Mouse (Mus musculus) embryonic facial prominence, embryonic 14.5 days (tissue): ENCODE data around the gene Gnai2. TPM values are rescaled to one million over a fixed set of nuclear protein-coding genes. Genes with fewer than 3 reads are reported as not detected.

Experiments used
- ATAC-seq: fragments of 200-750 bp; cut with Nextera tagmentation; 2 replicates; pipeline ENCODE4 v1.8.0; 2017; ENCODE audit warnings: low read depth, moderate number of reproducible peaks, moderate TSS enrichment
- DNase-seq: peaks from one replicate; pipeline ENCODE4 v3.0.0-alpha.2; 2015; ENCODE audit warnings: low spot score
- H3K27ac ChIP-seq: fragments of 300-500 bp; sonication (generic); replicated peaks from 2 replicates; pipeline ENCODE4 v1.5.1; 2014; ENCODE audit warnings: low read depth, mild to moderate bottlenecking, low read length, moderate library complexity
- H3K27me3 ChIP-seq: fragments of 300-500 bp; sonication (generic); replicated peaks from 2 replicates; pipeline ENCODE4 v1.6.1; 2014; ENCODE audit warnings: low read length; ENCODE audit not compliant: control insufficient read depth, insufficient read depth
- H3K36me3 ChIP-seq: fragments of 300-500 bp; sonication (generic); 2 replicates; pipeline ENCODE4 v1.6.1; 2014; ENCODE audit warnings: low read length, mixed read lengths; ENCODE audit not compliant: control insufficient read depth, insufficient read depth
- H3K4me1 ChIP-seq: fragments of 300-500 bp; sonication (generic); 2 replicates; pipeline ENCODE4 v1.6.1; 2014; ENCODE audit warnings: antibody characterized with exemption, low read length; ENCODE audit not compliant: control insufficient read depth, insufficient read depth
- H3K4me2 ChIP-seq: fragments of 300-500 bp; sonication (generic); 2 replicates; pipeline ENCODE4 v1.6.1; 2014; ENCODE audit warnings: low read depth, mild to moderate bottlenecking, low read length, moderate library complexity, mixed read lengths
- H3K4me3 ChIP-seq: fragments of 300-500 bp; sonication (generic); 2 replicates; pipeline ENCODE4 v1.5.1; 2014; ENCODE audit warnings: low read depth, mild to moderate bottlenecking, low read length
- H3K9ac ChIP-seq: fragments of 300-500 bp; sonication (generic); 2 replicates; pipeline ENCODE4 v1.6.1; 2014; ENCODE audit warnings: low read depth, mild to moderate bottlenecking, low read length, moderate library complexity, mixed read lengths
- H3K9me3 ChIP-seq: fragments of 300-500 bp; sonication (generic); 2 replicates; pipeline ENCODE4 v1.6.1; 2016; ENCODE audit warnings: low read length; ENCODE audit not compliant: control insufficient read depth
- WGBS: fragments of 180-500 bp; shearing (Covaris S2); extraction: QIAGEN DNeasy Blood & Tissue Kit; methylation state at CpG from one replicate; pipeline ENCODE4 v1.1.7; 2014; 5-methylcytosine and 5-hydroxymethylcytosine counted together
- polyA plus RNA-seq: library from polyadenylated mRNA; unstranded; fragments of >200 nt; fragmentation: Nextera tagmentation; extraction: Ambion mirVana; gene quantifications from 2 replicates; pipeline ENCODE4 v1.2.1, GENCODE M21; 2014

Gnai2 gene
- polyA plus RNA-seq, 1 experiment from 2014 or later: 380 TPM

DNA sequence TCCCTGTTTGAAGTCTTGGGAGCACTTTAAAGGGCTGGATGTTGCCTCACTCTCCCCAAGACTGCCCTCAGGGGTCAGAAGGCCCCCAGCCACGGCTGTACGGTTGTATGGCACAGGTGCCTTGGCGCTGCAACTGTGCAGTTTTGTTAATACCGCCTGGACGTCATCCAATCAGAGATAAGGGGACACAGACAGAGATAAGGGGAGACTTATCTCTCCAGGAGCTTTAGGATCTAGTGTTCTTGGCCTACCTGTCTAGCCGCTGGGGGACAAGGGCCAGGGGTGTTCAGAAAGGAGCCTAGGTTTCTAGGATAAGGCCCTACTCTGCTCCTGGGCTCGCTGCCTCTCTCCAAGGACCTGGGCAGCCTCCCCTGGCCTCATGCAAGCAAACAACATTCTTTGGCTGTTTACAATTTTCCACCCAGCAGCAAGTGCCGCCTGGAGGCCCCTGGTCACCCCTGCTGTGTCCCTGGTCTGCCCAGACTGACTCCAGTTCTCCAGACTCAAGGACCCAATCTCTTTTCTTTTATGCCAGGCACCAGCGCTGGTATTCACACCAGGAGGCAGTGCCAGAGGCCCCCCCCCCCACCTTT, 27.4 kb downstream of the Gnai2 start:
- Histone ChIP-seq H3K9me3 (no peaks in the 10 kb centered on the region), H3K9ac (peak overlapping the region; percentile 34; the same call in 1 of the 2 replicates), H3K4me3 (no peak overlapping the region), H3K36me3 (no peaks in the 10 kb centered on the region), H3K4me1 (peaks cover 53% of the 10 kb centered on the region), H3K4me2 (no peak overlapping the region), H3K27ac (no peak overlapping the region; the same call in 1 of the 2 replicates), H3K27me3 (no peaks in the 10 kb centered on the region)
- 56% methylated on average over 9 of the region's 9 CpGs for WGBS
- no peak for ATAC-seq
- no peak for DNase-seq

DNA sequence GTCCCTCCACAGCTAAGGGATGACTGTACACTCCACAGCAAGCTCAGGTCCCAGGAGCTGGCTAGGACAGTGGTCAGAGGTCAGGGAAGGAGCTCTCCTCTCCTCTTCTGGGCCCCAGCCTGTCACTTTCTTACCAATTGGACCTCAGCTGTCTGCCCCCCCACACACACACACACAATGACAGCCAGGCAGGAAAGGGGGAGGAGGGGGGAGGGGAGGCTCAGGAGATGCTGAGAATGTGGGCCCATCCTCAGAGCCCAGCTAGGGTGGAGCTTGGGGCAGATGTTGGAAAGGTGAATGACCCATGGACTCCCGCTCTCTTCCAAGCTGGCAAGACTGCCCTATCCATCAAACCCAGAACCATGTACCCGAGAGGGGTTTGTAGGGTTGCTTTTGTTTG, 28.1 kb downstream of the Gnai2 start:
- Histone ChIP-seq H3K9ac (peak overlapping the region; percentile 44), H3K27me3 (no peaks in the 10 kb centered on the region), H3K9me3 (no peaks in the 10 kb centered on the region), H3K27ac (no peak overlapping the region), H3K4me3 (peak overlapping the region; percentile 7; the same call in 1 of the 2 replicates), H3K4me1 (peaks cover 53% of the 10 kb centered on the region), H3K36me3 (no peaks in the 10 kb centered on the region), H3K4me2 (peak overlapping the region; percentile 39)
- WGBS: 83% methylated on average over 2 of the region's 2 CpGs
- no peak for DNase-seq
- no peak for ATAC-seq

DNA sequence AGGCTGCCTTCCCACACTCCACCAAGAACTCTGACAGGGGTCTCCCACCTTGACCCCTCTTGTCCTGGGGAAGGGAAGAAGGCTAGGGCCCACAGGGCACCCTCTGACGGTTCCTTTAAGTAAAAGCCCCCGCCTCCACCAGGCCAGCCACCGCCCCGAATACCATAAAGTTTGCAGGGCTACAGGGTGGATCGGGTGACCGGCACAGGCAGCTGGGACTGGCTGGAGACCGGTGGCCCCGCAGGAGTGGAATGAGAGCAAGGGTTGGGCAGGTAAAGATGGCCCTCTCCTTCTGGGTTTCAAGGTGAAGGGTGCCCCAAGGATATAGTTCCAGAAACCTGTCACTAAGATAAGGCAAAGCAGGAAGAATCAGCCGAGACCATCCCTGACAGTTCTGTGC, 28.6 kb downstream of the Gnai2 start:
- 4% methylated on average over 9 of the region's 9 CpGs for WGBS
- H3K9ac ChIP-seq: peak overlapping the region; percentile 44
- ATAC-seq: no peak

DNA sequence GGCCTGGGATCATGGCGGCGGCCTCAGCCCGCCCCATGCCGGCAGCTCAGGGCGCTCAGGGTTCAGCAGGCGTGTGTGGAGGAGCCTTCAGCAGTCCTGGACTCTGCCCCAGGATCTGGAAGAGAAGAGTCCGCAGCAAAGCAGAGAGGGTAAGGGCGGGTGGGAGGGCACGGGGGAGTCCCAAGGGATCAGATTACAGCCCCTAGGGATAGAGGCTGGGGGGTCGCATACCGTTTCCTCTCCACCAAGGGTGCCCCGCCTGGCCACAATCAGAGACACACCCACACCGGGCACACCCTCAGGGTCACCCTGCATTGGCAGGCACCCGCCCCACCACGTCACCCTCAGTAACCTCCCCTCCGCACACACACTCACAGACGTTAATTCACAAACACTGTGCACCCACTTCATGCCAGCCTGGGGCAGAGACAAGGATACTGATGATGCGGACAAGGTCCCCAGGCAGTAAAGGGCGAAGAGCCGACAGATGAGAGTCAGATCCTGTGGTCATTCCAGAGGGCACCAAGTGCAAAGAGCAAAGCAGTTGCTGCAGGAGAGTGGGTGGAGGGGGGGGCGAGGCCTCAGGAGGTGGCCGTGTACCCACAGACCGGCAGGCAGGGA, 30.0 kb downstream of the Gnai2 start:
- H3K4me3 ChIP-seq: peak overlapping the region; percentile 19; the same call in 1 of the 2 replicates
- WGBS: 35% methylated on average over 20 of the region's 23 CpGs
- H3K9ac ChIP-seq: peak overlapping the region; percentile 55
- H3K36me3 ChIP-seq: no peaks in the 10 kb centered on the region
- ATAC-seq (peak; percentile 24; the same call in 1 of the 2 replicates), DNase-seq (no peak)
- H3K9me3 ChIP-seq: no peaks in the 10 kb centered on the region
- H3K4me2 ChIP-seq: peak overlapping the region; percentile 43
- H3K27me3 ChIP-seq: no peaks in the 10 kb centered on the region
- peaks cover 46% of the 10 kb centered on the region for H3K4me1 ChIP-seq
- peak overlapping the region; percentile 52 for H3K27ac ChIP-seq

More for the DNA sequence above, 28.6 kb downstream of the Gnai2 start:
- Histone ChIP-seq H3K27me3 (no peaks in the 10 kb centered on the region), H3K27ac (0 out of 2 replicates have a peak overlapping the region, but pooled peaks have one; percentile 6), H3K9me3 (no peaks in the 10 kb centered on the region), H3K4me1 (peaks cover 49% of the 10 kb centered on the region), H3K4me3 (peak overlapping the region; percentile 7; the same call in 1 of the 2 replicates), H3K36me3 (no peaks in the 10 kb centered on the region), H3K4me2 (peak overlapping the region; percentile 39)
- no peak for DNase-seq

DNA sequence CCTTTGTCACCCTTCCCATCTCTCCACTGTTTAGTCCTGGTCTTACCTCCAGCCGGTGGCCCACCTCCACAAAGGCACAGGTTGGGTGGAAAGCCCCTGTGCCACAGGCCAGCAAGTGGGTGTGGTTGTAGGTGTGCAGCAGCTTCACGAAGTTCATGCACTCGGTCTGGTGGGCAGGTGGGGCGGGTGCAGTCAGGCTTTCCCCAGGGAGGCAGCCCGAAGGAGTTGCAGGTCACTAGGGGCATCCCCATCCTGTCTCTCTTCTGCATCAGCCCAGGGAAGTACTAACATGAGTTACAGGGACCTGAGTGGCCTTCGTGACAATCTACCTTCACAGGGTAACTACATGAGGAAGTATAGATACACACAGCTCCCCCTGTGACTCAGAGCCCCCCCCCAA, 31.9 kb downstream of the Gnai2 start:
- H3K36me3 ChIP-seq: no peaks in the 10 kb centered on the region
- H3K9me3 ChIP-seq: no peaks in the 10 kb centered on the region
- 82% methylated on average over 6 of the region's 6 CpGs for WGBS
- DNase-seq (no peak), ATAC-seq (no peak)
- H3K27me3 ChIP-seq: no peaks in the 10 kb centered on the region
- H3K4me2 ChIP-seq: no peak overlapping the region
- no peak overlapping the region for H3K4me3 ChIP-seq
- no peak overlapping the region for H3K27ac ChIP-seq
- peaks cover 35% of the 10 kb centered on the region for H3K4me1 ChIP-seq
- no peak overlapping the region for H3K9ac ChIP-seq

DNA sequence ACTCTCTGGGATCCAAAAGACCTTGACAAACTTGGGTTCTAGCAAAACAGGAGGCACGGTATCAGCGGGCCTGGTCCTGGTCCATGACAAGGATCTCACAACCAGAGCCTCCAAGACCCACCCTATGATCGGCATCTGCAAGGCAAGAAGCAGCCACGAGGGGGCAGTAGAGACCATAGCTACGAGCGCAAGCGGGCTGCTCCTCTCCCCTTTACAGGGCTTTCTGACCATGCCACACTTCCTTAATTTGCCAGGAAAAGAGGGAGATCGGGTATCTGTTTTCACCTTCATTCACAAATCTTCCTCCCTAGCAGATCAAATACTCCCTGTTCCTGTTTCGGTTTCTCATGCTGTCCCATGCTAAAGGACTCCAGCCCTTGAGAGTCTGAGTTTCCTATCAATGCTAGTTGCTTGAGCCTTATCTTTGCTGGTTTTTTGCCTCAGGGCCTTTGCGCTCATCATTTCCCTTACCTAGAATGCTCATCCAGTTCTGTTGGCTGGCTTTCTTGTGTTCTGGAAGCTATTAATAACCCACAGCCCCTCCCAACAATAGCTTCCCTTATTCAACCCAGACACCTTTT, 33.0 kb downstream of the Gnai2 start:
- Histone ChIP-seq H3K9me3 (no peaks in the 10 kb centered on the region), H3K9ac (peak overlapping the region; percentile 32; the same call in 1 of the 2 replicates), H3K36me3 (no peaks in the 10 kb centered on the region), H3K27ac (0 out of 2 replicates have a peak overlapping the region, but pooled peaks have one; percentile 28), H3K27me3 (no peaks in the 10 kb centered on the region), H3K4me1 (peaks cover 24% of the 10 kb centered on the region), H3K4me2 (peak overlapping the region; percentile 10; the same call in 1 of the 2 replicates), H3K4me3 (no peak overlapping the region)
- peak; percentile 75 for ATAC-seq
- 5% methylated on average over 10 of the region's 10 CpGs for WGBS
- peak; percentile 91 for DNase-seq

DNA sequence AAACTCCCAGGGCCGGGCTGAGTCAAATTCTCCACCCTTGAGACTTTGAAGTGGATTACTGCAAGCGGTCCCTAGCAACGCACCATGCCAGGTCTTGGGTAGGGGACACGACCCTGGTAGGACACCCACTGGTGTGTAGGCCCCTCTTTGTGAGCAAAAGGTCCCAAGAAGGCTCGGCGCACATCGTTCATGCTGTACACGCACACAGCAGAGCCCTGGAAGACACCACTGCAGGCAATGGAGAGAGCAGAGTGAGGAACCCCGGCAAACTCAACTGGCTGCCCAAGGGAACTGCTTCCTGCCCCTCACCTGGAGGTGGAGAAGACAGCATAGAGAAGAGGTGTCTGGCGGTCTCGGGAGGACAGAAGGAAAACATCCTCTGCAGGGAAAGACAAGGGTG, 33.9 kb downstream of the Gnai2 start:
- no peak overlapping the region for H3K4me2 ChIP-seq
- no peak overlapping the region for H3K9ac ChIP-seq
- H3K27ac ChIP-seq: no peak overlapping the region
- no peaks in the 10 kb centered on the region for H3K9me3 ChIP-seq
- DNase-seq (no peak), ATAC-seq (no peak)
- H3K27me3 ChIP-seq: no peaks in the 10 kb centered on the region
- H3K36me3 ChIP-seq: no peaks in the 10 kb centered on the region
- no peak overlapping the region for H3K4me3 ChIP-seq
- 90% methylated on average over 11 of the region's 11 CpGs for WGBS
- peaks cover 20% of the 10 kb centered on the region for H3K4me1 ChIP-seq

DNA sequence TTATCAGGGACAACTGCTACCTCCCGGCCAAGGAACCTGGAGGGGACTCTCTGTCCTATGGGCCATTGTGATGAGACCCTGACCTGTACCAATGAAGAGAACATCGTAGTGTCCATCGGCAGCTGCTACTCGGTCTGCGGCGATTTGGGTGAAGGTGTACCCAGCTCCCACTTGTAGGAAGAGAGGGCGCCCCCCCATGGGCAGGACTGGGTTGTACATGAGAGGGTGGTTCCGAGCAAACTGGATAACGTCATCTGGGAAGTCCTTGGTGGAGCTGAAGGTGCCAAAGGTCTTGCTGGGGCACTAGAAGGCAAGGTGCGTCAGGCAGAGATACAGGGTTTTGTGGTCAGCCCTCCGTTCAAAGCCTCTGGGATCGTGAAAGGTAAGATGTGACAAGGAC, 34.4 kb downstream of the Gnai2 start:
- no peak overlapping the region for H3K4me3 ChIP-seq
- H3K36me3 ChIP-seq: no peaks in the 10 kb centered on the region
- H3K27me3 ChIP-seq: no peaks in the 10 kb centered on the region
- no peak for ATAC-seq
- no peak for DNase-seq
- peaks cover 20% of the 10 kb centered on the region for H3K4me1 ChIP-seq
- WGBS: 83% methylated on average over 12 of the region's 12 CpGs
- H3K9me3 ChIP-seq: no peaks in the 10 kb centered on the region
- no peak overlapping the region for H3K27ac ChIP-seq
- H3K4me2 ChIP-seq: no peak overlapping the region
- no peak overlapping the region for H3K9ac ChIP-seq
